7 mouse cellular contexts compared by ENCODE assay signal in genomic region chr2:25304657-25305541, GRCm38 (mm10). TPM values are rescaled to one million over a fixed set of nuclear protein-coding genes. Genes with fewer than 3 reads are reported as not detected.
DNase-seq lines count a peak whose midpoint lies in the region; ATAC-seq and TF ChIP-seq lines count a peak whose summit lies in the region.

No protein-coding gene starts in this region.

- no peak for DNase-seq in testis, postnatal 14 days (ENCODE audit: low spot score)
- peak; percentile 75 for DNase-seq in embryo, embryonic 10.5 days (ENCODE audit: low spot score)
- DNase-seq in hindbrain, embryonic 10.5 days (ENCODE audit: low spot score), result peak; percentile 62
- DNase-seq in MN1 (ENCODE audit: low spot score), result no peak

- no peak for TF ChIP-seq CTCF in testis, adult 2 months (IDR thresholded peaks at IDR 0.05; ENCODE audit: control insufficient read depth, insufficient read depth, insufficient replicate concordance, low read depth, low read length)

- H3K36me3 ChIP-seq in testis, adult 2 months (ENCODE audit: control insufficient read depth, insufficient read depth, low read length), result no peaks in the 10 kb centered on the region
- H3K36me3 ChIP-seq in hindbrain, embryonic 10.5 days, result no peaks in the 10 kb centered on the region
- H3K36me3 ChIP-seq in liver, embryonic 15.5 days (replicated peaks), result no peaks in the 10 kb centered on the region
- peaks cover 41% of the 10 kb centered on the region for H3K36me3 ChIP-seq in neural tube, embryonic 13.5 days

- TF ChIP-seq POLR2A in testis, adult 2 months (IDR thresholded peaks at IDR 0.05; ENCODE audit: control insufficient read depth, low read depth, low read length), result no peak

- peaks cover 6% of the 10 kb centered on the region for H3K4me1 ChIP-seq in testis, adult 2 months (ENCODE audit: control insufficient read depth, insufficient read depth, low read length)
- H3K4me1 ChIP-seq in hindbrain, embryonic 10.5 days (replicated peaks), result peaks cover 17% of the 10 kb centered on the region
- H3K4me1 ChIP-seq in liver, embryonic 15.5 days (replicated peaks), result peaks cover 12% of the 10 kb centered on the region
- peaks cover 17% of the 10 kb centered on the region for H3K4me1 ChIP-seq in neural tube, embryonic 13.5 days (replicated peaks)

- no peak overlapping the region for H3K27ac ChIP-seq in testis, adult 2 months (ENCODE audit: control insufficient read depth, insufficient read depth, low read depth, low read length)
- peak overlapping the region; percentile 64 for H3K27ac ChIP-seq in hindbrain, embryonic 10.5 days
- no peak overlapping the region for H3K27ac ChIP-seq in liver, embryonic 15.5 days (replicated peaks)
- H3K27ac ChIP-seq in neural tube, embryonic 13.5 days (replicated peaks), result no peak overlapping the region; the same call in 1 of the 2 replicates

- H3K4me2 ChIP-seq in liver, embryonic 15.5 days, result peak overlapping the region; percentile 67
- peak overlapping the region; percentile 74 for H3K4me2 ChIP-seq in neural tube, embryonic 13.5 days

- no peaks in the 10 kb centered on the region for H3K9me3 ChIP-seq in hindbrain, embryonic 10.5 days
- no peaks in the 10 kb centered on the region for H3K9me3 ChIP-seq in liver, embryonic 15.5 days (replicated peaks)
- H3K9me3 ChIP-seq in neural tube, embryonic 13.5 days, result no peaks in the 10 kb centered on the region

- no peaks in the 10 kb centered on the region for H3K27me3 ChIP-seq in testis, adult 2 months (ENCODE audit: control insufficient read depth, insufficient read depth, low read length)
- peaks cover 82% of the 10 kb centered on the region for H3K27me3 ChIP-seq in hindbrain, embryonic 10.5 days (ENCODE audit: insufficient read depth, poor library complexity, severe bottlenecking)
- H3K27me3 ChIP-seq in liver, embryonic 15.5 days, result peaks cover 79% of the 10 kb centered on the region
- H3K27me3 ChIP-seq in neural tube, embryonic 13.5 days, result peaks cover 74% of the 10 kb centered on the region

- H3K4me3 ChIP-seq in testis, adult 2 months (ENCODE audit: control insufficient read depth, low read depth, low read length), result peak overlapping the region; percentile 25
- peak overlapping the region; percentile 58 for H3K4me3 ChIP-seq in hindbrain, embryonic 10.5 days
- peak overlapping the region; percentile 37 for H3K4me3 ChIP-seq in liver, embryonic 15.5 days (replicated peaks)
- H3K4me3 ChIP-seq in neural tube, embryonic 13.5 days, result peak overlapping the region; percentile 45

- no peak for ATAC-seq in liver, embryonic 15.5 days (ENCODE audit: insufficient read depth)
- peak; percentile 82 for ATAC-seq in neural tube, embryonic 13.5 days (ENCODE audit: low read depth)

- 3% methylated on average over 44 of the region's 45 CpGs for WGBS in hindbrain, embryonic 10.5 days
- WGBS in liver, embryonic 15.5 days (ENCODE audit: insufficient replicate concordance), result 1% methylated on average over 42 of the region's 45 CpGs
- 3% methylated on average over 45 of the region's 45 CpGs for WGBS in neural tube, embryonic 13.5 days

- H3K9ac ChIP-seq in liver, embryonic 15.5 days, result no peak overlapping the region
- H3K9ac ChIP-seq in neural tube, embryonic 13.5 days, result peak overlapping the region; percentile 66

RNA-seq across cellular contexts. Expression of gene Grin1, which starts 14.1 kb away (rescaled TPM):
- 0.38 and 0.75 TPM in 2 replicates for polyA plus RNA-seq in testis, adult 2 months (2012; rRNA removed)
- polyA plus RNA-seq in hindbrain, embryonic 10.5 days (2016; fragmentation: Nextera tagmentation; extraction: Ambion mirVana), result 1.2 and 4.5 TPM in 2 replicates
- polyA plus RNA-seq in liver, embryonic 15.5 days (2015; fragmentation: Nextera tagmentation; extraction: Ambion mirVana), result not detected in 2 replicates
- polyA plus RNA-seq in neural tube, embryonic 13.5 days (2015; fragmentation: Nextera tagmentation; extraction: Ambion mirVana), result 27.1 and 30.2 TPM in 2 replicates

RNA-seq across cellular contexts. Expression of gene Lrrc26, which starts 15.2 kb away (rescaled TPM):
- 3.5 and 4.3 TPM in 2 replicates for polyA plus RNA-seq in testis, adult 2 months (2012; rRNA removed)
- polyA plus RNA-seq in hindbrain, embryonic 10.5 days (2016; fragmentation: Nextera tagmentation; extraction: Ambion mirVana), result not detected in 2 replicates
- not detected in 2 replicates for polyA plus RNA-seq in liver, embryonic 15.5 days (2015; fragmentation: Nextera tagmentation; extraction: Ambion mirVana)
- polyA plus RNA-seq in neural tube, embryonic 13.5 days (2015; fragmentation: Nextera tagmentation; extraction: Ambion mirVana), result not detected in 2 replicates

RNA-seq across cellular contexts. Expression of gene Tmem210, which starts 17.0 kb away (rescaled TPM):
- 830 and 870 TPM in 2 replicates for polyA plus RNA-seq in testis, adult 2 months (2012; rRNA removed)
- not detected in 2 replicates for polyA plus RNA-seq in hindbrain, embryonic 10.5 days (2016; fragmentation: Nextera tagmentation; extraction: Ambion mirVana)
- not detected in 2 replicates for polyA plus RNA-seq in liver, embryonic 15.5 days (2015; fragmentation: Nextera tagmentation; extraction: Ambion mirVana)
- polyA plus RNA-seq in neural tube, embryonic 13.5 days (2015; fragmentation: Nextera tagmentation; extraction: Ambion mirVana), result not detected in 2 replicates

RNA-seq across cellular contexts. Expression of gene Man1b1, which starts 27.2 kb away (rescaled TPM):
- polyA plus RNA-seq in testis, adult 2 months (2012; rRNA removed), result 25.4 and 29.3 TPM in 2 replicates
- 57.4 and 58.7 TPM in 2 replicates for polyA plus RNA-seq in hindbrain, embryonic 10.5 days (2016; fragmentation: Nextera tagmentation; extraction: Ambion mirVana)
- 15.9 and 17.1 TPM in 2 replicates for polyA plus RNA-seq in liver, embryonic 15.5 days (2015; fragmentation: Nextera tagmentation; extraction: Ambion mirVana)
- 55.4 and 73.6 TPM in 2 replicates for polyA plus RNA-seq in neural tube, embryonic 13.5 days (2015; fragmentation: Nextera tagmentation; extraction: Ambion mirVana)

RNA-seq across cellular contexts. Expression of gene Anapc2, which starts 32.6 kb away (rescaled TPM):
- polyA plus RNA-seq in testis, adult 2 months (2012; rRNA removed), result 29.3 and 32.3 TPM in 2 replicates
- 150 and 156 TPM in 2 replicates for polyA plus RNA-seq in hindbrain, embryonic 10.5 days (2016; fragmentation: Nextera tagmentation; extraction: Ambion mirVana)
- 41.7 and 45.0 TPM in 2 replicates for polyA plus RNA-seq in liver, embryonic 15.5 days (2015; fragmentation: Nextera tagmentation; extraction: Ambion mirVana)
- polyA plus RNA-seq in neural tube, embryonic 13.5 days (2015; fragmentation: Nextera tagmentation; extraction: Ambion mirVana), result 128 and 131 TPM in 2 replicates

Comparison
In these comparisons a context has a peak if more than half of its experiments do, and no peak if none do; other contexts are left out.
1. DNase-seq: peak in embryo, embryonic 10.5 days (single experiment) and hindbrain, embryonic 10.5 days (single experiment); none in testis, postnatal 14 days (single experiment) and MN1 (single experiment).
2. RNA of gene Tmem210, which starts 17.0 kb away (polyA plus RNA-seq): 830 to 870 TPM in testis, adult 2 months; not detected in hindbrain, embryonic 10.5 days, not detected in liver, embryonic 15.5 days and not detected in neural tube, embryonic 13.5 days; every median in the first group is over 100 times any median in the second.
3. Peak in every context shown above with its lines, with median percentiles within 50 percentile points of each other: H3K4me3 ChIP-seq.